Mouse (Mus musculus): ENCODE measurements at regions not wholly inside any gene's neighbourhood (a gene's known extent, or its start where the extent isn't known, plus 50 kb on each side); places are given as distances from the start of the nearest gene placed in this dataset.

DNA sequence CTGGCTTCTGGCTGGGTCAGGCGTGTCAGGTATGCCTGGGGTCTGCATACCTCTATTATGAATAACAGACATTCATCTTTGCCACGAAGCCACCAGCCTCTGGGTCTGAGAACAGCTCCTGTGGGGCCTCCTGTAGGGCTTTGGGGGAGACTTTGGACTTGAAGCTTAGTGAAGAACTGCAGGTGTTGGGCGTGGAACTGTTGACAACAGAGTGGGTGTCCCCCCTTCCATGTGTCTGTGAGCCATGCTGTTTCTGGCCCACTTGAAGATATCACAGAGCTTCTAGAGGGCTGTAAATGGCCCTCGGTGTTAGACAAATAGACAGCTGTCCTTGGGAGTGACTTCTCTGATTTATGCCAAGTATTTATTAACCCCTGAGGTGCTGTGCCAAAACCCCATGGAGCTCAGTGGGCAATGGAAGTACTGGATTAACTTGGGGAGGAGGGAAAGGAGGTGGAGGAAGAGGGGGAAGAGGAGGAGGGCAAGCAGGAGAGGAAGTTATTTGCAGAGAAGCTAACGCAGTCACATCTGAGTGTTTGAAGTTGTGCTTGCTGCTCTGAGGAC, 450.8 kb upstream of the Kcnab2 start:
- no peak for DNase-seq (ENCODE audit: low read depth)

- no peak for DNase-seq (ENCODE audit: low read depth)
These were observed 442.6 kb upstream of the Kcnab2 start for GRCm38 (mm10) chr4:152920261-152920660.

- no peak for DNase-seq (ENCODE audit: low read depth)
These were observed 442.2 kb upstream of the Kcnab2 start for GRCm38 (mm10) chr4:152919851-152920250.

GRCm38 (mm10) chr4:152916576-152916975, 438.9 kb upstream of the Kcnab2 start:
- DNase-seq (ENCODE audit: low read depth), result no peak

DNA sequence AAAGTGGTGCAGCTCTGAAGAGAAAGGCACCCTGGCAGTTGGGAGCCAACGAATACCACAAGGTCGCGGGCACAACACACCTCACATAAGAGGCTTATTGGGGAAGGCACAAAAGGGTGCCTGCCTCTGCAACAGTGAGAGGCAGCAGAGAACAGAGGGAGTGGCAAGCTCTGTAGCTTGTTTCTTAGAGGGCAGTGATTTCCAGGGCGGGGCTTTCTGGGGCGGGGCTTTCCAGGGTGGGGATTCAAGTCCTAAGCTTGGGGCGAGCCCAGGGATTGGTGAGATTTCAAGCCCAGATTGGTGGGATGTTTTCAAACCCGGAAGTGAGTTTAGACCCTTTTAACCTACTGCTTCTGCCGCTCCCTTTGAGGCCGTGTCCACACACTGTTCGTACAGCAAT, 435.8 kb upstream of the Kcnab2 start:
- DNase-seq (ENCODE audit: low read depth), result no peak

GRCm38 (mm10) chr4:152912846-152913245, 435.2 kb upstream of the Kcnab2 start:
- no peak for DNase-seq (ENCODE audit: low read depth)

- no peak for DNase-seq (ENCODE audit: low read depth)
These were observed 430.6 kb upstream of the Kcnab2 start for GRCm38 (mm10) chr4:152908235-152908634.

- DNase-seq (ENCODE audit: low read depth), result no peak
These were observed 425.2 kb upstream of the Kcnab2 start for GRCm38 (mm10) chr4:152902851-152903250.

GRCm38 (mm10) chr4:152900049-152900448, 422.4 kb upstream of the Kcnab2 start:
- no peak for DNase-seq (ENCODE audit: low read depth)

GRCm38 (mm10) chr4:152895076-152895475, 417.4 kb upstream of the Kcnab2 start:
- DNase-seq (ENCODE audit: low read depth), result no peak

- no peak for DNase-seq (ENCODE audit: low read depth)
These were observed 415.3 kb upstream of the Kcnab2 start for GRCm38 (mm10) chr4:152892997-152893396.

GRCm38 (mm10) chr4:152889211-152889610, 411.5 kb upstream of the Kcnab2 start:
- DNase-seq (ENCODE audit: low read depth), result no peak

DNA sequence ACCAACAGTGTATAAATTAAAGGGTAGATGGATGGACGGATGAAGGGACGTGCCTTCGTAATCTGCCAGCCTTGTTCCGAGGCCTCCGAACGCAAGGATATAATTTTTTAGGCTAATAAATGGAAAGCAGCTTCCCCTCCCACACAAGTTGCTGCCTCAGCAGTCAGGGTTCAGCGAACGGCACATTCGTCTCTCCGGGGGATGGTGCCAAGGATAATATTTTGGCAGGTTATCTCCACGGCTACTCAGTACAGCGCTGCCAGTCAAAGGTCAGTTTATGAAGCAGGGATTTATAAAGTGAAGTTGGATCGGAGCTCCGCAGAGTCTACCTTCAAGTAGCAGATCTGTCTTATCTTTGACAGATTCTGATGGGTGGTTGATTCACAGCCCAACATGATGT, 410.6 kb upstream of the Kcnab2 start:
- DNase-seq (ENCODE audit: low read depth), result no peak

DNA sequence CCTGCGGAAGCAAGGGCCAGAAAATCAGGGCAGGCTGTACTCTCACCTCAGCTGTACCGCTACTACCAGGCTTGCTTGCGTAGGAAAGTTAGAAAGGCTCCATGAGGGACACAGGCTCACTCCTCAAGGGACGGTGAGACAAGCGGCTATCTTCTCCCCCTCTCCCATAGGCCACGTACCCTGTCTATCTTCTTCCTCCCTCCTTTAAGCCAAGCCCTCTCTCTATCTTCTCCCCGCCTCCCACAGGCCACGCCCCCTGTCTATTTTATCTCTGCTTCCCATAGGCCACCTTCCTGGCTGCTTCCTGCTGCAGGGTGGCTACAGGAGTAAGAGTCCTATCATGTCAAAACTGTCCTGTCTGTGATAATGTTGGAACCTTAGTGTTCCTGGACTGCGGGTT, 409.1 kb upstream of the Kcnab2 start:
- DNase-seq (ENCODE audit: low read depth), result peak; percentile 4

DNA sequence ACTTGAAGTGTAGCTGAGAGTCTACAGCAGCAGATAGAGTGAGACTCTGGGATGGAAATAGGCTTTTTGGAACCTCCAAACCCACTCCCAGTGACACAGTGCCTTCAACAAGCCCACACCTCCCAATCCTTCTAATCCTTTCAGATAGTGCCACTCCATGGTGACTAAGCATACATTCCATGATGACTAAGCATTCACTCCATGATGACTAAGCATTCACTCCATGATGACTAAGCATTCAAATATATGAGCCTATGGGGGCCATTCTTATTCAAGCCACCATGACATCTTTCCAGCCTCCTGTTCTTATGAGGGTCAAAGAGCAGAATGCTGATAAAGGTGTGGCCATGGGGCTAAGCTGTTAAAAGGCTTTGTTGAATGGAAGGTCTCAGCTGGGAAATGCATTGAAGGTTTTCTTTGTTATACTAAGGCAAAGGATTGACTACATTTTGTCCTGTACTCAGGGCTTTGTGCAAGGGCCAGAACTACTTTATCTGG, 403.8 kb upstream of the Kcnab2 start:
- DNase-seq (ENCODE audit: low read depth), result no peak

GRCm38 (mm10) chr4:152880368-152880767, 402.7 kb upstream of the Kcnab2 start:
- no peak for DNase-seq (ENCODE audit: low read depth)

GRCm38 (mm10) chr4:152878941-152879340, 401.3 kb upstream of the Kcnab2 start:
- no peak for DNase-seq (ENCODE audit: low read depth)

GRCm38 (mm10) chr4:152878401-152878800, 400.7 kb upstream of the Kcnab2 start:
- DNase-seq (ENCODE audit: low read depth), result no peak

DNA sequence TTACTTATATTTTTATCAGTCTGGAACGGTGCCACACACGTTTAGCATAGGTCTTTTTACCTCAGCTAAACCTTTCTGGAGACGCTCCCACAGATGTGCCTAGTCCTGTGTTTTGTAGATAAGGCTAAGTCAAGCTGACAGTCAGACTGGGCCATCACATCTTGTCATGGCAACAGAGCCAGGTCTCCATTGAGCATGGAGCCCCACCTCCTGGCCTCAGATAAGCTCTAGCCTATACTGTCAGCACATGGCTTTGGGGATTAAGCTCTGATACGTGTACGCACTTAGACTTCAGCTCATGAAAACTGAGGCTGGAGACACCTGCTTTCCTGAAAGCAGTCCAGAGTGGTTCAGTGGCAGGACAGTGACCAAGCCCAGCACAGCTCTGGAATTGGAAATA, 392.4 kb upstream of the Kcnab2 start:
- no peak for DNase-seq (ENCODE audit: low read depth)

DNA sequence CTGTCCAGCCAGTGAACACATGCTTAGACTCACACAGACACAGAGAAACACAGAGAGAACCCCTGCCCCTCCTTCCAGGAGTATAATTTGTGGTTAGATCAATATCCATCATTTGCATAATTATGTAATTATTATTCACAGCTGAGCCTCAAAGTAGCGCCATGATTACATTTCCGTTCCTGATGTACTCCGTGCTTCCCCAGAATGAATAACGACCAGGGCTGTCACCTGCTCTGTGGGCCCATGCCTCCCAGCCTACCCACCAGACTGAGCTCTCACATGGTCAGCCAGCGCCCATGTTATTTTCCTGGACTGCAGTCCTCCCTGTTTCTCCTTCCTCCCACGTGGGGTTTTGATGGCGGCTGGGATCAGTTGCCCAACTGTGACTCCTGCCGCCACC, 388.2 kb upstream of the Kcnab2 start:
- no peak for DNase-seq (ENCODE audit: low read depth)

- DNase-seq (ENCODE audit: low read depth), result no peak
These were observed 385.3 kb upstream of the Kcnab2 start for GRCm38 (mm10) chr4:152862818-152863614.

GRCm38 (mm10) chr4:152859161-152859560, 381.5 kb upstream of the Kcnab2 start:
- DNase-seq (ENCODE audit: low read depth), result no peak

- no peak for DNase-seq (ENCODE audit: low read depth)
These were observed 372.5 kb upstream of the Kcnab2 start for GRCm38 (mm10) chr4:152850147-152850546.

GRCm38 (mm10) chr4:152836080-152836479, 358.4 kb upstream of the Kcnab2 start:
- no peak for DNase-seq (ENCODE audit: low read depth)
